Mouse (Mus musculus) C2C12 (cell line): Measurements from ENCODE around the gene B4galnt1. TPM values are rescaled to one million over a fixed set of nuclear protein-coding genes. Genes with fewer than 3 reads are reported as not detected.

ENCODE experiments used
- H3K27me3 ChIP-seq: one replicate; pipeline ENCODE4 v1.6.1; 2011; ENCODE audit not compliant: control insufficient read depth, insufficient read depth, insufficient read length
- H3K36me3 ChIP-seq: one replicate; pipeline ENCODE4 v1.6.1; 2011; ENCODE audit not compliant: control insufficient read depth, insufficient read depth
- H3K4me3 ChIP-seq: one replicate; pipeline ENCODE4 v1.5.1; 2011; ENCODE audit warnings: mild to moderate bottlenecking, control low read depth; ENCODE audit not compliant: poor library complexity, insufficient read depth, severe bottlenecking
- H3K79me2 ChIP-seq: one replicate; pipeline ENCODE4 v1.6.1; 2011; ENCODE audit not compliant: control insufficient read depth, insufficient read depth
- H3K79me3 ChIP-seq: one replicate; pipeline ENCODE4 v1.6.1; 2011; ENCODE audit warnings: low read depth, control low read depth
- H3ac ChIP-seq: one replicate; pipeline ENCODE3; 2011; ENCODE audit warnings: low read depth; ENCODE audit not compliant: control insufficient read depth, insufficient read length
- CEBPB ChIP-seq: IDR thresholded peaks from one replicate; pipeline ENCODE4 v1.6.1; 2011; ENCODE audit warnings: low read depth, mild to moderate bottlenecking, control low read depth, moderate library complexity
- CTCF ChIP-seq: IDR thresholded peaks from one replicate; pipeline ENCODE4 v1.5.1; 2011; ENCODE audit not compliant: control insufficient read depth, insufficient read depth, insufficient read length
- FOSL1 ChIP-seq: IDR thresholded peaks from one replicate; pipeline ENCODE4 v1.8.0; 2011; ENCODE audit warnings: mild to moderate bottlenecking, low read length; ENCODE audit not compliant: poor library complexity, insufficient read depth, severe bottlenecking
- MAX ChIP-seq: IDR thresholded peaks from one replicate; pipeline ENCODE4 v1.6.1; 2011; ENCODE audit warnings: mild to moderate bottlenecking, control low read depth
- MYOD1 ChIP-seq: IDR thresholded peaks from one replicate; pipeline ENCODE4 v1.6.1; 2011; ENCODE audit warnings: low read depth; ENCODE audit not compliant: control insufficient read depth, insufficient read length
- MYOG ChIP-seq: IDR thresholded peaks from one replicate; pipeline ENCODE4 v1.6.1; 2011; ENCODE audit not compliant: control insufficient read depth, insufficient read length; ENCODE audit errors: extremely low read depth
- USF1 ChIP-seq: IDR thresholded peaks from one replicate; pipeline ENCODE4 v1.6.1; 2011; ENCODE audit warnings: low read depth, mild to moderate bottlenecking, control low read depth, moderate library complexity
- polyA plus RNA-seq: library from polyadenylated mRNA; unstranded; fragments of >200 nt; fragmentation: generic; extraction: Trizol; gene quantifications from one replicate; pipeline ENCODE4 v1.2.1, GENCODE M21; 2012; ENCODE audit warnings: missing spikeins

B4galnt1 gene
- polyA plus RNA-seq, 1 experiment: 23.8 TPM

DNA sequence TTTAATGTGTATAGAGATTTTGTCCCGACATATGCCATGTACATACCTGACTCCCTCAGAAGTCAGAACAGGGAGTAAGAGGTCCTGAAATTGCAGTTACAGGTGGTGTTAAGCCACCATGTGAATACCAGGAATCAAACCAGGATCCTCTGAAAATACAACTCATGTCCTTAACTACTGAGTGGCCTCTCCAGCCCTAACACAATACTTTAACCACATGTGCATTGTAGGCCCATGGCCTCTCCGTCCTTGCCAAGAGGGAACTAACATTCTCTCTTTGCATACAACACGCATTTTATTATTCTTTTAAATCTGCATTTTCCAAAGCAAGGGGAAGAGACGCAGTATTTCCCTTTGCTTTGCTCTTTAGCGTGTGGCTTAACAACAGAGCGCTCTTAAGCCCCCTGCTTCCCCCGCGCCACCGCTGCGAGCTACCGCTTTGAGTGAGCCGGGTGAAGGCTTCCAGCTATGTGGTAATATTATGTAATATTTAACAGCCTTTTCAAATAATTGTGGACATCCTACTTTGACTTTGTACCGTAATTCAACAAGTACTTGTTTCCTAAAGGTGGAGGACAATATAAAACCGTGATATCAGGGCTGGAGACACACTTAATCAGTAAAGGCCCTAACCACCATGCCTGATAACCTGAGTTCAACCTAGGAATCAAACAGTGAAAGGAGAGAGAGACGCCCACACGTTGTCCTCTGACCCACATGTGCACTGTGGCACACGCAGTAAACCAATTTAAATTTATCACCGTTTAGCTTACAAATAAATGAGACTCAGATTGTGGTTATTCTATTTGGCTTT is 26.5 kb upstream of the B4galnt1 start:
- H3K27me3 ChIP-seq: no peaks in the 10 kb centered on the region
- TF ChIP-seq FOSL1 (no peak), MYOG (no peak), CEBPB (no peak), CTCF (no peak), USF1 (no peak), MYOD1 (no peak), MAX (no peak)
- H3ac ChIP-seq: no peak overlapping the region
- H3K4me3 ChIP-seq: no peak overlapping the region
- no peaks in the 10 kb centered on the region for H3K36me3 ChIP-seq
- H3K79me2 ChIP-seq: no peaks in the 10 kb centered on the region
- no peaks in the 10 kb centered on the region for H3K79me3 ChIP-seq

DNA sequence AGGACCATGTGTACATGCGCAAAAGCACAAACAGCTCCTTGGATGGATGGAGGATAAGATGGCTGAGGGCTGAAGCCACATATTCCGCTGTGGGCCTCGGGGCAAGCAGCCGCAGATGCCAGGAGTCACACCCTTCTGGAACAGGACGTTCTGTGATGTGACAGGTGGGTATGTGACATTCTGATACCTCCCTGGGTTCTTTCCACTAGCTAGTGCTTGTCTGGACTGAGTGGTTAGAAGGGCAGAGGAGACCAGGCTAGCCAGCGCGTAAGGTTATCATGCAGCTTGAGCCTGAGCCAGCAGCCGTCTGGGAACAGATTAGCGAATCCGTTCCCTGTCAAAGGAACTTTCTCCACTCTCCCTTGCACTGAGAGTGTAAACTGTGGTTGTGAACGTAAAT is 24.1 kb upstream of the B4galnt1 start:
- H3K79me3 ChIP-seq: no peaks in the 10 kb centered on the region
- no peak overlapping the region for H3K4me3 ChIP-seq
- H3K79me2 ChIP-seq: no peaks in the 10 kb centered on the region
- H3K36me3 ChIP-seq: no peaks in the 10 kb centered on the region
- H3K27me3 ChIP-seq: no peaks in the 10 kb centered on the region
- no peak for TF ChIP-seq CEBPB
- no peak for TF ChIP-seq USF1
- no peak for TF ChIP-seq CTCF
- TF ChIP-seq MYOD1: no peak
- TF ChIP-seq MAX: no peak
- no peak for TF ChIP-seq MYOG
- TF ChIP-seq FOSL1: no peak
- no peak overlapping the region for H3ac ChIP-seq

DNA sequence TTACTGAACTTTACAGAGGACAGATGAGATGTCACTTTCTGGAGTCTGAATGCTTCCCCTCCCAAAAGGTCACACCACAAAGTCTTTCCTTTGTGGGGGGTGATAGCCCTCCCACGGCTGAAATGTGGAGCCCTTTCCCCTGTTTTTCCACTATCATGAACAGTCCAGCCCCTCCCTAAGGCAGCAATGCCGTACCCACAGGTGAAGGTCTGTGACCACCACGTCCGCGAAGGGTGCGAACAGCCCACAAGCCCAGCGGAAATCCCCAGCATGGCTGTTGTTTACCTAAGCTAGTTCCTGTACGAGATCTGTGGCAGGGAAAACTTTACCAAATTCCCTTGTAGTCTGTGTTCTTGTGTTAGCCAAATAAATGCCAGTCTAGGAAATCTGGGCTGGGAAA is 23.5 kb upstream of the B4galnt1 start:
- no peak for TF ChIP-seq MYOD1
- no peak for TF ChIP-seq CTCF
- TF ChIP-seq CEBPB: no peak
- TF ChIP-seq MYOG: no peak
- no peak for TF ChIP-seq FOSL1
- TF ChIP-seq USF1: no peak
- TF ChIP-seq MAX: no peak
- Histone ChIP-seq H3K79me3 (no peaks in the 10 kb centered on the region), H3K36me3 (no peaks in the 10 kb centered on the region), H3K4me3 (no peak overlapping the region), H3K27me3 (no peaks in the 10 kb centered on the region), H3ac (no peak overlapping the region), H3K79me2 (no peaks in the 10 kb centered on the region)

DNA sequence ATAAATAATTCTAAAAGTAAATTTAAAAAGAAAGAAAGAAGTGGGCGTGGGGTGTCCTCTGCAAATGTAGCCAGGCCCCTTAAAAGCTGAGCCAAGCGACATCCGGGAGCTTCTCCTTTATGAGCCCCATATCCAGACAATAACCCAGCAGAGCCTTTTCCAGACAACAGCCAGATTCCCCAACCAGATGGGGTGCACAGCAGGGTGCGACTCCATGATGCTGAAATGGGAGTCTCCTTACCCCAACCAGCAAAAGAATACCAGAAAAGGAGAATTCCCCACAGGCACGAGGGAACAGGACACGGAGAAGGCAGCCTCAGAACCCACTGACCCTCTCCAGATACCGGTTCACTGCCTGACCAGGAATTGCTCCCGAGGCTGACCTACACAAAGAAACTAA is 21.8 kb upstream of the B4galnt1 start:
- H3K79me2 ChIP-seq: no peaks in the 10 kb centered on the region
- TF ChIP-seq USF1 (no peak), MAX (no peak), FOSL1 (no peak), CEBPB (no peak), MYOD1 (no peak), MYOG (no peak), CTCF (no peak)
- H3K4me3 ChIP-seq: no peak overlapping the region
- H3K79me3 ChIP-seq: no peaks in the 10 kb centered on the region
- H3K27me3 ChIP-seq: no peaks in the 10 kb centered on the region
- no peak overlapping the region for H3ac ChIP-seq
- no peaks in the 10 kb centered on the region for H3K36me3 ChIP-seq

GRCm38 (mm10) chr10:127144536-127144935 is 20.5 kb upstream of the B4galnt1 start:
- Histone ChIP-seq H3K79me3 (no peaks in the 10 kb centered on the region), H3ac (no peak overlapping the region), H3K27me3 (no peaks in the 10 kb centered on the region), H3K79me2 (no peaks in the 10 kb centered on the region), H3K4me3 (no peak overlapping the region), H3K36me3 (no peaks in the 10 kb centered on the region)
- TF ChIP-seq MYOG (no peak), CEBPB (no peak), FOSL1 (no peak), CTCF (no peak), USF1 (no peak), MYOD1 (no peak)

GRCm38 (mm10) chr10:127145303-127145702 is 19.7 kb upstream of the B4galnt1 start:
- H3K36me3 ChIP-seq: no peaks in the 10 kb centered on the region
- H3ac ChIP-seq: no peak overlapping the region
- H3K27me3 ChIP-seq: no peaks in the 10 kb centered on the region
- no peaks in the 10 kb centered on the region for H3K79me2 ChIP-seq
- H3K4me3 ChIP-seq: no peak overlapping the region
- TF ChIP-seq MYOG: no peak
- no peak for TF ChIP-seq FOSL1
- no peak for TF ChIP-seq CEBPB
- TF ChIP-seq MYOD1: no peak
- TF ChIP-seq CTCF: no peak
- TF ChIP-seq MAX: no peak
- no peak for TF ChIP-seq USF1
- H3K79me3 ChIP-seq: no peaks in the 10 kb centered on the region
